Mouse (Mus musculus) embryo, embryonic 11 days (tissue): Measurements from ENCODE around the gene Myo1a.
"Not testable (repeated sequence)": the region's sequence is repeated elsewhere in the genome, so short reads cannot be mapped to it uniquely, and the experiment has no call there.

Experiments used
- DNase-seq: peaks from one replicate; pipeline ENCODE4 v3.0.0-alpha.2; 2015

Myo1a gene

DNA sequence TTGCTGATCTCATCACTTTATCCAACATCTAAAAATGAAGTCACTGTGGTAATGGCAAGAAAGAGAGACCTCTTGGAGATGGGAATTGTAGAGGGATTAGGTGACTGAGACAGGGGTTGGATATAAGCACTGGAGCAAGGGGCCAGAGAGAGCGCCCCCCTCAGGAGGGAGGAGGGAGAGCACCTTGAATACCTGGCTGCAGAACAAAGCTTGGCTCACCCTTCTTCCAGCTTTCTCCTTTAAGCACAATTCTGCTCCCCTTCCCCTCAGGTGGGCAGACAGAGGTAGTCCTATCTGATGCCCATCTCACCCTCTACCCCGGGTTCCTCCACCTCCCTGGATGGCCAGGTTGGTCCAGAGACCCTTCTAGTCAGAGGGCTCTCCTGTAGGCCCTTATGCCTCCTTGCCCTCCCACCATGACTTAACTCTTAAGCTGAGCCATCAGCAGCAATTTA is at the start of gene Myo1a:
Myo1a (plus strand) TSS at position 405 of the 455 bp plus-strand sequence.
- no peak for DNase-seq

GRCm38 (mm10) chr10:127657617-127658016 is 47.4 kb upstream of the Myo1a start:
- not testable (repeated sequence) for DNase-seq

DNA sequence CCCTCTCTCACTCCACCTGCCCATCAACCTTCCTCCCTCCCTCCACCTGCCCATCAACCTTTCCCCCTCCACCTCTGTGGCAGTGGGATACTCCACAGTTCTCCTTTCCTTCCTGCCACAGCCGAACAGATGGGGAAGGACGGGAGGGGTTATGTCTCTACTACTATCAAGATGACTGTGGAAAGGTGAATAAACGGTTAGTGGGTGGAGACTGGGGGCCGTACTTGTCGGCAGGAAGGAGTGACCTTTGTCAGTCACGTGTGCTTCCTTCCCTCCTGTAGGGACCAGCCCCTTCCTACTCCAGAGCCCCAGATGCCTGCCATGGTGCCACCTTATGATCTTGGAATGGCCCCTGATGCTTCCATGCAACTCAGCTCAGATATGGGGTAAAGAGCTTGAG is 46.9 kb upstream of the Myo1a start:
- DNase-seq: no peak

- no peak for DNase-seq
Measured at GRCm38 (mm10) chr10:127659551-127659950, 45.4 kb upstream of the Myo1a start.

DNA sequence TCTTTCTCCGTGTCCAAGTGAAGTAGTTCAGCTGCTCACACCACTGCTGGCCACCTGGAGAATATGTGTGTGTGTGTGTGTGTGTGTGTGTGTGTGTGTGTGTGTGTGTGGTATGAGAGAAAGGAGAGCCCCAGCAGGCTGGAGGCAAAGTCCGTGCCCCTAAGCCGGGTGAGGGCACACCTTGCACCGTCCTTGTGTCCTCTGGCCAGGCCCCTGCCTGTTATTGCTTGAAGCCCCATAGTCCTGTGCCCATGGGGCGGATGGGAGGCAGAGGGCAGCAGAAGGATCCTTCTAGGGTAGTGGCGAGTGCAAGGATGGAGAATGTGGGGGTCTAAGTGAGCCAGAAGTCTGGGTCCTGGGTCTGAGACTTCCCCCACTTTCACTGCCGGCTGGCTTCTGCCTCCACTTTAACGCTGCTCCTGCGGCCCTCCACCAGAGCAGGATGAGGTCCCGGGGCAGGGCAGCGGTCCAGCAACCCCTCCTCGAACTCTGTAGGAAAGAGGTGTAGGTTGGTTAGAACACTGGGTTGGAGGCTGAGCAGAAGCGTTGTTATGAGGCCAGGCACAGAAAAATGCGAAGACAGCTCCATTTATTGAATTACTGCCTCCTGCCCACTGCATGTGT is 43.6 kb upstream of the Myo1a start:
- DNase-seq: no peak

DNA sequence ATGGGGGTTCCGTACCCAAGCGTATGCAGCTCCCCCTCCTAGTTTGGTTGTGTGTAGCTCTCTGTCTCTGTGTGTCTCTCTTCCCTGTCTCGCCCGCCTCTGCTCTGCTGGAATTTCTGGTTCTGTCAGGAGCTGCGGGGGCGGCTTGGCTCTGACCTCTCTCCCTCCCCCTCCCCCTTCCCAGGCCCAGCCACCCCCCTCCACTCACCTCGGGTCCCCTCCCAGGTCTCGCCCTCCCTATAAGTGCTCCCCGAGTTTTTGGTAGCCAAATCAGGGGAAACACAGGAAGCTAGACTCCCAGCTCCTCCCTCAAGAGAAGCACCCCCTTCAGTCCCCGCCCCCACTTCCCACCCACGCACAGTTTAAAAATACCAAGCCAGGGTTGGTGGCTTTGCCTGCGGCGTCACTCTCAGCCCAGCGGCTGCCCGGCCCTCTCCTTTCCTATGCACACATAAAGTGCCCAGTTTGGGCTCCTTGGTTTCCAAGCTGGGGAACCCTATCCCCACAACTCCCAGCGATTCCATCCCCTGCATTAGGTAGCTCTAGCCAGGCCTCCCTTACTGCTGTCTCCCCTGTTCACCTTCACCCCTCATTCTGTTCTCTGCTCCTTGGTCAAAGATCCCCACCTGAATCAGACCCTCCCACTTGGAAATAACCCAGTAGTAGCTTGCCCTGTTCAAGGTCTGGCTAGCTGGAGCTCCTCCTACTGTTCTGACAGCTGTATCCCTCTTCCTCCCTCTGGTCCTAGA is 42.9 kb upstream of the Myo1a start:
- peak; percentile 72 for DNase-seq

GRCm38 (mm10) chr10:127662666-127663253 is 42.2 kb upstream of the Myo1a start:
- peak; percentile 61 for DNase-seq

GRCm38 (mm10) chr10:127663590-127663989 is 41.4 kb upstream of the Myo1a start:
- DNase-seq: no peak

DNA sequence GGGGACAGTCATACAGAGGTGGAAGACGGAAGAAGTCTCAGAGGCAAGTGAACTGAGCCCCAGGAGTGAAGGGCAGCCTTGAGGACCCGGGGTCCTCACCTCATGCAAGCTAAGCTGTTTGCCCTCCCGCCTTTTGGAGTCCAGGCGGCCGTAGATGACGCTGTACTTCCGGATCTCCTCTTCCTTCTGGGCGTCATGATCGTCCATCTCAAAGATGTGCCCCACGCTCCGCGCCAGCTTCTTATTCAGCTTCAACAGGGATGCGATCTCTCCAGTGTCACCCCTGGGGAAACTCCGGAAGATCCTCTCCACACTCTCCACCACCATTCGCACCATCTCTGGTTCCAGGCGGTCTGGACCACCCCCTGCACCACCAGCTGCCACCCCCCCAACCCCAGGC is 40.8 kb upstream of the Myo1a start:
- no peak for DNase-seq

DNA sequence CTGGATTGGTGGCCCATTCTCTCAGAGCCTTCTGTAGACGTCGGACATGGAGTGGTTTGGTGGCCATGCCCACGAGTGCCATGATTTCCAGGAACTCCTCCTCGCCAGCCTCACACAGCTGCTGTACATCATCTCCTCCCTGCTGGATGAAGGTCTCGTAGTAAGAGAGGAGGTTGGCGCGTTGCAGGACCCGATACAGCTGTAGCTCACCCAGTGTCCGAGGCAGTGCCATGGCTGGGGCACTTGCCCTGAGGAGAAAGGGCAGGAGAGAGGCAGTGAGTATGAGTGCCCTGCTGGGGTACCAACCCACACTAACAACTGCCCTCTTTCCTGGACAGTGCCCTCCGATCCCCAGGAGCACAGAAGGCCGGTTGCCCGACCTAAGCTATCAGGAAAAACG is 40.1 kb upstream of the Myo1a start:
- DNase-seq: no peak

GRCm38 (mm10) chr10:127665366-127666181 is 39.4 kb upstream of the Myo1a start:
- peak; percentile 66 for DNase-seq

- DNase-seq: peak; percentile 80
Measured at GRCm38 (mm10) chr10:127666501-127667268, 38.3 kb upstream of the Myo1a start, which contains the start of gene Nemp1. TSS of gene Nemp1 (plus strand) at chr10:127666901.

- DNase-seq: peak; percentile 94
Measured at GRCm38 (mm10) chr10:127667269-127668092, 37.5 kb upstream of the Myo1a start.

GRCm38 (mm10) chr10:127668093-127669050 is 36.6 kb upstream of the Myo1a start, which contains the start of gene Nab2:
TSS of gene Nab2 (minus strand) at chr10:127668568.
- DNase-seq: peak; percentile 78

GRCm38 (mm10) chr10:127669170-127669569 is 35.8 kb upstream of the Myo1a start:
- peak; percentile 49 for DNase-seq

- no peak for DNase-seq
Measured at GRCm38 (mm10) chr10:127670185-127670584, 34.8 kb upstream of the Myo1a start.

DNA sequence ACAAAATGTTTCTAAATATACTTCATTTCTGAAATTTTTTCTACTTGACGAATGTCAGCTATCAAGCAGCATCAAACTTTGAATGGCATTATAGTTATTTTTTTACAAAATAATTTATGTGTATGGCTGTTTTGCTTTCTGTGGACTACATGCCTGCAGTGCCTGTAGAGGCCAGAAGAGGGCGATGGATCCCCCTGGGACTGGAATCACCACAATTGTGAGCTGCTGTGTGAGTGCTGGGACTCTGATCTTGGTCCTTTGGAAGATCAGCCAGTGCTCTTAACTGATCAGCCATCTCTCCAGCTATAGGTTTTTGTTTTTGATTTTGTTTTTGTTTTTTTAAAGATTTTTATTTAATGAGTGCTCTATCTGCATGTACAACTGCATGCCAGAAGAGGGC is 33.7 kb upstream of the Myo1a start:
- DNase-seq: no peak

GRCm38 (mm10) chr10:127674046-127674655 is 30.8 kb upstream of the Myo1a start:
- DNase-seq: no peak

- peak; percentile 73 for DNase-seq
Measured at GRCm38 (mm10) chr10:127674794-127675522, 30.0 kb upstream of the Myo1a start.
